Mouse (Mus musculus) lung, adult 2 months (tissue): ENCODE measurements around the gene Snx25.

Experiments used
- CTCF ChIP-seq: fragments of 200-500 bp; IDR thresholded peaks from 2 replicates; pipeline ENCODE4 v1.5.1; 2011; ENCODE audit warnings: mild to moderate bottlenecking, low read length, control low read depth; ENCODE audit not compliant: insufficient read depth
- POLR2A ChIP-seq: fragments of 200-500 bp; IDR thresholded peaks from 2 replicates; pipeline ENCODE4 v1.6.1; 2011; ENCODE audit warnings: low read depth, mild to moderate bottlenecking, control low read depth, low read length, borderline replicate concordance; ENCODE audit errors: extremely low read depth

- TF ChIP-seq CTCF: no peak
- TF ChIP-seq POLR2A: no peak
Measured at GRCm38 (mm10) chr8:46081030-46081429, 70.9 kb downstream of the Snx25 start.
